Mouse (Mus musculus): ENCODE data around the gene Omp. TPM values are rescaled to one million over a fixed set of nuclear protein-coding genes. Genes with fewer than 3 reads are reported as not detected.

Gene Omp
- total and polyA plus RNA-seq, 2 experiments from 2014 or later = 0.29 to 0.31 TPM

DNA sequence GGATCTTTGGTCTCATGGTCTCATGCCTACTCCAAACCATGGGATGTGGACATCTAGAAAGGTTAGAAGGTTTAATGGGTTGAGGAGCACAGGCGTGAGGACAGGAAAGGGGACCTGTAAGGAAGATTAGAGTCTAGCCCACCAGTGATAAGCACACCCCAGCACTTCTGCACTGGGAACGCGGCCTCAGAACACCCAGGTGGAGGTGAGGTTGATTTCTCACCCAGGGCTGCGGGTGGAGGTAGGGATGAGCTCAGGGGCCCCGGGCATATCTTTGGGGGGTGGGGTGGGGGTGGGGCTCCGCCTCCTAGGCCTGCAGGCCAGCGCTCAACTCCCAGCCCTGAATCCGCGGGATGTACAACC, 32.2 kb upstream of the Omp start:
- DNase-seq = no peak
- Histone ChIP-seq H3K4me3 (ENCODE audit: low read depth, low read length) (peak overlapping the region; percentile 73), H3K4me1 (ENCODE audit: insufficient read depth) (peaks cover 12% of the 10 kb centered on the region; the same call in 1 of the 2 replicates), H3K9me3 (ENCODE audit: low read length) (no peaks in the 10 kb centered on the region), H3K36me3 (ENCODE audit: insufficient read depth) (no peaks in the 10 kb centered on the region), H3K4me2 (ENCODE audit: low read depth) (peak overlapping the region; percentile 71), H3K27ac (ENCODE audit: low read depth, low read length) (peak overlapping the region; percentile 35; the same call in 1 of the 2 replicates), H3K27me3 (ENCODE audit: insufficient read depth, low read length) (no peaks in the 10 kb centered on the region), H3K9ac (peak overlapping the region; percentile 80)
- no peak for TF ChIP-seq CTCF (IDR thresholded peaks at IDR 0.05; ENCODE audit: low read depth)
- 10% methylated on average over 9 of the region's 9 CpGs for WGBS
- no peak for ATAC-seq

- H3K27ac ChIP-seq (ENCODE audit: low read depth, low read length) = no peak overlapping the region
- 58% methylated on average over 2 of the region's 2 CpGs for whole genome bisulfite sequencing
- ATAC-seq = no peak
- H3K27me3 ChIP-seq (ENCODE audit: insufficient read depth, low read length) = no peaks in the 10 kb centered on the region
- H3K9ac ChIP-seq = peak overlapping the region; percentile 80
- H3K36me3 ChIP-seq (ENCODE audit: insufficient read depth) = no peaks in the 10 kb centered on the region
- no peak for DNase-seq
- peak overlapping the region; percentile 73 for H3K4me3 ChIP-seq (ENCODE audit: low read depth, low read length)
- peak overlapping the region; percentile 71 for H3K4me2 ChIP-seq (ENCODE audit: low read depth)
- H3K4me1 ChIP-seq (ENCODE audit: insufficient read depth) = peaks cover 12% of the 10 kb centered on the region; the same call in 1 of the 2 replicates
- no peaks in the 10 kb centered on the region for H3K9me3 ChIP-seq (ENCODE audit: low read length)
- TF ChIP-seq CTCF (IDR thresholded peaks at IDR 0.05; ENCODE audit: low read depth) = no peak
Measured at GRCm38 (mm10) chr7:98177071-98177485, 31.8 kb upstream of the Omp start.

- ATAC-seq = no peak
- no peak for TF ChIP-seq CTCF (IDR thresholded peaks at IDR 0.05; ENCODE audit: low read depth)
- WGBS = 75% methylated on average over 8 of the region's 8 CpGs
- Histone ChIP-seq H3K9me3 (ENCODE audit: low read length) (no peaks in the 10 kb centered on the region), H3K4me3 (ENCODE audit: low read depth, low read length) (no peak overlapping the region), H3K27ac (ENCODE audit: low read depth, low read length) (no peak overlapping the region), H3K9ac (peak overlapping the region; percentile 80; the same call in 1 of the 2 replicates), H3K4me1 (ENCODE audit: insufficient read depth) (peaks cover 12% of the 10 kb centered on the region; the same call in 1 of the 2 replicates), H3K27me3 (ENCODE audit: insufficient read depth, low read length) (no peaks in the 10 kb centered on the region), H3K36me3 (ENCODE audit: insufficient read depth) (no peaks in the 10 kb centered on the region), H3K4me2 (ENCODE audit: low read depth) (peak overlapping the region; percentile 71)
- DNase-seq = no peak
Measured at GRCm38 (mm10) chr7:98176322-98177070, 31.2 kb upstream of the Omp start.

DNA sequence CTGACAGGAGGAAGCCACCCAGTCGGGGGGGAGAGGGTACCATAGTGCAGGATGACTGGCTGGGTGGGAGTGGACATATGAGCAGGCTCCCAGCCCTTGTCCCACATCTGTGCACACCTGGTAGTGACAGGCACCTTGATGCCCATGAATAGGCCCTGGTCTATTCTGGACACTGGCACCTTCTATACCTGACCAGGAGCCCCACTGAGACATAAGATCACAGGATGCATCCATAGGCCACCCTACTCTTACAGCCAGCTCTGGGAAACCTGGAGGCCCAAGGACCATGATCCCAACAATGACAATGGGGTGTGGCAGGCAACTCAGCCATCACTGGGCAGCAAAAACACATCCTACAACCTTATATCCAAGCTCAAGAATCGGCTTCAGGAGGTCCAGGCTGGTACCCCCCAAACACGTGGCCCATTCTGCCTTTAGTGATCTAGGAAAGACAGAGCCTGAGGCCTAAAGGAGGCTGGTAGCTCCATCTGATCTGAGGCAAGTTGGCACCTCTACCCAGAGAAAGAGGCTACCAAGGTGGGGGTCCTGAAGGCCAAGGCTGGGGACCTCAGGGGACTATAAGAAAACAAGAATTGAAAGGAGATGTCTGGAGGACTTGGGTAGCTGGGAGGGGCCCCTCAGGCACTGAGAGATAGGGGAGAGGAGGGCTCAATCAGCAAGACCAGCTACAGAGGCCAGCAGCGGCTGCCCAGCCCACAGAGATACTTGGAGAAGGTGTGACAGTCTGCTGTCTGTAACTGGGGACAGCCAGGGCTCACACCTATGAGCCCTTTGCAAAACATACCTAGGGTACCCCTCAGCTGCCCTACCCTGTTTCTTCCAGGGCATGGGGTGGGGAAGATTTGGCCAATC, 29.8 kb upstream of the Omp start:
- WGBS = 83% methylated on average over 4 of the region's 4 CpGs
- Histone ChIP-seq H3K4me2 (ENCODE audit: low read depth) (no peak overlapping the region), H3K4me3 (ENCODE audit: low read depth, low read length) (no peak overlapping the region), H3K9ac (no peak overlapping the region), H3K27me3 (ENCODE audit: insufficient read depth, low read length) (no peaks in the 10 kb centered on the region), H3K4me1 (ENCODE audit: insufficient read depth) (peaks cover 12% of the 10 kb centered on the region; the same call in 1 of the 2 replicates), H3K27ac (ENCODE audit: low read depth, low read length) (no peak overlapping the region), H3K36me3 (ENCODE audit: insufficient read depth) (no peaks in the 10 kb centered on the region), H3K9me3 (ENCODE audit: low read length) (no peaks in the 10 kb centered on the region)
- ATAC-seq (no peak), DNase-seq (no peak)
- TF ChIP-seq CTCF (IDR thresholded peaks at IDR 0.05; ENCODE audit: low read depth) = no peak

DNA sequence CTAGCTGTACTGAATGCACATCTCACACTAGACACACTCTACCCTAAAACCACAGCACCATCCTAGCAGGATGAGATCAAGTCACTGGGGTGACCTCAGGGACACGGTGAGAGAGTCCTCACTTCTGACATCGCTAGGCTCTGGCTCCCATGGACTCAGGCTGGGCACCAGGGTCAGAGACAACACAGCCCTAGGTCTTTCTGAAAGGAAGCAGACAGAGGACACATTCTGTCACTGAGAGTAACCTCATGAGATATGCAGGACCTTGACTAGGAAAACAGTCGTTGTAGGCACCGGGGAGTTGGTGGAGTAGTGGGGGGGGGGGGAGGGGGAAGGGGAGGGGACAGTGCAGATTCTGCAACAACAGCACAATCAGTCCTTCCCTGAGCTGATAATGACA, 28.1 kb upstream of the Omp start:
- no peak overlapping the region for H3K4me3 ChIP-seq (ENCODE audit: low read depth, low read length)
- H3K9me3 ChIP-seq (ENCODE audit: low read length) = no peaks in the 10 kb centered on the region
- H3K27me3 ChIP-seq (ENCODE audit: insufficient read depth, low read length) = no peaks in the 10 kb centered on the region
- ATAC-seq (no peak), DNase-seq (no peak)
- 55% methylated on average over 4 of the region's 4 CpGs for WGBS
- no peak for TF ChIP-seq CTCF (IDR thresholded peaks at IDR 0.05; ENCODE audit: low read depth)
- H3K4me1 ChIP-seq (ENCODE audit: insufficient read depth) = peaks cover 7% of the 10 kb centered on the region; the same call in 1 of the 2 replicates
- H3K27ac ChIP-seq (ENCODE audit: low read depth, low read length) = no peak overlapping the region
- no peaks in the 10 kb centered on the region for H3K36me3 ChIP-seq (ENCODE audit: insufficient read depth)
- no peak overlapping the region for H3K9ac ChIP-seq
- H3K4me2 ChIP-seq (ENCODE audit: low read depth) = no peak overlapping the region

DNA sequence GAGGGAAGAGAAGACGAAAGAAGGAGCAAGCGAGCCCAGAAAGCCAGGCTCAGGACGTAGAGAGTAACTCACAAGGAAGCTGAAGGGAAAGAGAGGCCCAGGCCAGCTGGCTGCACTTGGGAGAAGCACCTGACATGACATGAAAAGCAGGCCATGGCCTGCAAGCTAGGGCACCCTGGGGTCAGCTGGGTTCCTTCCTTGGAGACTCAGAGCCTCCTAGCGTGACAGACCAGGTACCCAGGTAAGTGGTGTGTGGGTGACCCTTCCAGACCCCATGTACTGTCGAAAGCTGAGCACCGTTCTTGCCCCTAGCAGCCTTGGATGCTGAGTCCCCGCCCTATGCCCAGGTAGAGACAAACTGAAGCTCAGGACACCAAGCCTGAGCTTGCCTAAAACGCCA, 27.4 kb upstream of the Omp start:
- Histone ChIP-seq H3K36me3 (ENCODE audit: insufficient read depth) (no peaks in the 10 kb centered on the region), H3K9me3 (ENCODE audit: low read length) (no peaks in the 10 kb centered on the region), H3K4me2 (ENCODE audit: low read depth) (no peak overlapping the region), H3K27ac (ENCODE audit: low read depth, low read length) (no peak overlapping the region), H3K9ac (no peak overlapping the region), H3K27me3 (ENCODE audit: insufficient read depth, low read length) (no peaks in the 10 kb centered on the region), H3K4me3 (ENCODE audit: low read depth, low read length) (no peak overlapping the region), H3K4me1 (ENCODE audit: insufficient read depth) (0 out of 2 replicates have a peak, but pooled peaks cover 6% of the 10 kb centered on the region)
- DNase-seq (no peak), ATAC-seq (no peak)
- 83% methylated on average over 8 of the region's 8 CpGs for WGBS
- no peak for TF ChIP-seq CTCF (IDR thresholded peaks at IDR 0.05; ENCODE audit: low read depth)
